Mouse (Mus musculus): ENCODE results near the gene Znhit1.

DNA sequence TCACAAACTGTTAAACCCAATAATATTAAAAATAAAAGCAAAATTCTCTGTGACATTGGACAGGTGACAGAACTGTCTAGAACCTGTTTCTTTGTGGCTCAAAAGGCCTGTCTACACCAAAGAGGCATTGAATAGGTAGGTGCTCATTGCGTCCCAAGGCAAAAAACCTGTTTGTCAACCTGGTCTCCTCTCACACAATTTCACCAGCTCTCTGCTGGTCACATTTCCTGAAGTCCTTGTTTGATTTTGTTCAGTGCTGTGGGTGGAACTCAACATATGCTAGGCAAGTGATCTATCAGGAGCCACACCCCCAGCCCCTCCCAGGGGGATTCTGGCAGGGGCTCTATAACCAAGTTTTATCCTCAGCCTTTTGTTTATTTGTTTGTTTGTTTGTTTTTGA, 30.6 kb downstream of the Znhit1 start:
- TF ChIP-seq CTCF (conservative IDR thresholded peaks at IDR 0.05; ENCODE audit: low read length) (no peak), POU5F1 (IDR thresholded peaks at IDR 0.05; ENCODE audit: borderline replicate concordance, low read length) (no peak), NANOG (IDR thresholded peaks at IDR 0.05; ENCODE audit: borderline replicate concordance, low read length) (no peak)

Data from E14TG2a.4 (cell line).